Mouse (Mus musculus) skeletal muscle tissue, postnatal 0 days (tissue): ENCODE results near the gene Gm6121. TPM values are rescaled to one million over a fixed set of nuclear protein-coding genes. Genes with fewer than 3 reads are reported as not detected.

ENCODE experiments used
- polyA plus RNA-seq: library from polyadenylated mRNA; unstranded; fragments of >200 nt; fragmentation: Nextera tagmentation; extraction: Ambion mirVana; gene quantifications from 2 replicates; pipeline ENCODE4 v1.2.1, GENCODE M21; 2015

Gene Gm6121
- polyA plus RNA-seq, result not detected in 2 replicates

DNA sequence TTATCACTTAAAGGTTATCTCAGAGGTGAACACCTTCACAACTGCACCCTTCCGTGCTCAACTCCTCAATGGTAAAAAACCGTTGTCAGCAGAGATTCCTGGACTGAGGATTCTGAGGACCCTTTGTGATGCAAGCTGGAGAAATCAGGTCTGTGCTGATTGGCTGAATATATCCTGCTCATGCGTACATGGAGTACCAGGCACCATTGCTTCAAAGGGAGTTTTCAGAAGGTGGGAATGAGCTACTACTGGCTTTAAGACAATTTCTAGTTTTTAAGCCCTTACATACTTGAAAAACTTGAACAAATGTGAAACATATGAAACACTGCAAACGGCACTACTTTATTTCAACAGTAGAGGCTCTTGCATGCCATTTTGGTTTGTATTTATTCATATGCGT, at the start of gene Gm6121:
Gene Gm6121, minus strand, starts transcription at position 101 of the 400 bp plus-strand sequence.

Other genes with a start within 250 kb of the Gm6121 start
- gene Gm14525, start 233.1 kb downstream of the Gm6121 start, polyA plus RNA-seq, result not detected in 2 replicates